Mouse (Mus musculus): Measurements from ENCODE around the gene 9330161L09Rik. TPM values are rescaled to one million over a fixed set of nuclear protein-coding genes. Genes with fewer than 3 reads are reported as not detected.

The 9330161L09Rik gene
- polyA plus RNA-seq, 1 experiment from 2014 or later, result 0.12 TPM

DNA sequence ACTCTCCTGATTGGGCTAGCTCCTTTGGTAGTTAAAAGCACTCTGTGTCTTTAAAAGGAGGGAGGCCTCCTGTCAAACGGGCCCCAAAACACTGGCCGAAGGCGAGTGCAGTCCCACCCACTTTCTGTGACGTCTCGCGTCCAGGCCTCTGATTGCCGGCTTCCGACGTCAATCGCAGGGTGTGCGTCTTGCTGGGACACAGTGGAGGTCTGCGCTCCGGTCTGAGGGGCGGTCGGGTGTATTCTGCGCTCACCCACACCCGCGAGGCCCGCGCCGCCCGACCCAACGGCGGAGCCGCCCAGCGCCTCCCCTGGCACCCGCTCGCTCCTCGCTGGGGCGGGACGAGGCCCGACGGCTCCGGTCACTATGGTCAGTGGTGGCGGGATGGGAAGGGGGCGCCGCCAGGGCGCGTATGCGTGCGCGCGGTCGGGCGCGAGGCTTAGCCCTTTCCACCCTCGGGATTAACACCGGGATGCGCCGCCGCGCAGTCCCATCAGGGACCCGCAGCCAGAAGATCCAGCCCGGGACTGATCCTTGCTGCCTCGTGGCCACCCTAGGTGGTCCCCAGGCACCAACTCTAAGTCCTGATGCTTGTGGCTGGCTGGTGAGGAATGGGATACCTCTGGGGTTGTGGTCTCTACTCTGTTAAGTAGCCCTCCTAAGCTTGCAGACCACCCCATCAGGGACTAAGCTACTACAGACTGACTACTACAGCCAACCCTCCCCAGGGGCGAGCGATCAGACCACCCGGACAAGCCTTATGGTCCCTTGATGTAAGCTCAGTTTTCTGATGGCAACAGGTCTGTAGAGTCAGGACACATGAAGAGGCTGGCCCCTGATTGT, 18.9 kb downstream of the 9330161L09Rik start, which contains the start of gene Otub2:
Otub2 (plus strand) TSS at position 178 of the 843 bp plus-strand sequence.
- Histone ChIP-seq H3K9ac (peak within 1 kb of the TSS; percentile 92), H3K36me3 (replicated peaks) (peaks cover 23% of the 10 kb centered on the region), H3K27me3 (no peaks in the 10 kb centered on the region), H3K27ac (replicated peaks) (peak within 1 kb of the TSS; percentile 92), H3K9me3 (replicated peaks) (no peaks in the 10 kb centered on the region), H3K4me2 (peak within 1 kb of the TSS; percentile 78), H3K4me3 (replicated peaks) (peak within 1 kb of the TSS; percentile 84), H3K4me1 (replicated peaks) (peaks cover 58% of the 10 kb centered on the region)
- ATAC-seq (ENCODE audit: insufficient read depth), result peak; percentile 87
- WGBS (ENCODE audit: insufficient replicate concordance), result under 1% methylated on average over 58 of the region's 58 CpGs

DNA sequence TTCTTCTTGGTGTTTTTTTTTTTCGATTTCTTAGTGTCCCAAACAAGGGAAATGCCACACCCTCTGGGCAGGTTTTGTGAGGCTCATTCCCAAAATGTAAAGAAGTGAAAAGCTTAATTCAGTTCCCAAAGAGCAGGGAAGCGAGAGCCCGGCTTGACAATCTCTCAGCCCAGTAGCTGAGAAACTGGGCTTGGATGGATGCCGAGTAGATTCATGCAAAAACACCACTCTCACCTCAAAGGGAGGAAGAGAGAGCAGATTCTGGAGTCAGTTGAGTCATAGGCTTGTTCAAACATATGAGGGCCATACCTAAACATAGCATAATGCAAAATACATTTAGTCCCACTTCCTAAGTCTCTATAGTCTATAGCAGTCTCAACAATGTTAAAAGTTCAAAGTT, 27.4 kb downstream of the 9330161L09Rik start:
- no peak overlapping the region for H3K4me3 ChIP-seq (replicated peaks)
- no peaks in the 10 kb centered on the region for H3K36me3 ChIP-seq (replicated peaks)
- peaks cover 9% of the 10 kb centered on the region; the same call in 1 of the 2 replicates for H3K27me3 ChIP-seq
- no peak overlapping the region for H3K9ac ChIP-seq
- no peaks in the 10 kb centered on the region for H3K9me3 ChIP-seq (replicated peaks)
- H3K4me1 ChIP-seq (replicated peaks), result no peaks in the 10 kb centered on the region; the same call in 1 of the 2 replicates
- 60% methylated on average over 4 of the region's 4 CpGs for WGBS (ENCODE audit: insufficient replicate concordance)
- H3K4me2 ChIP-seq, result no peak overlapping the region
- H3K27ac ChIP-seq (replicated peaks), result no peak overlapping the region
- no peak for ATAC-seq (ENCODE audit: insufficient read depth)

DNA sequence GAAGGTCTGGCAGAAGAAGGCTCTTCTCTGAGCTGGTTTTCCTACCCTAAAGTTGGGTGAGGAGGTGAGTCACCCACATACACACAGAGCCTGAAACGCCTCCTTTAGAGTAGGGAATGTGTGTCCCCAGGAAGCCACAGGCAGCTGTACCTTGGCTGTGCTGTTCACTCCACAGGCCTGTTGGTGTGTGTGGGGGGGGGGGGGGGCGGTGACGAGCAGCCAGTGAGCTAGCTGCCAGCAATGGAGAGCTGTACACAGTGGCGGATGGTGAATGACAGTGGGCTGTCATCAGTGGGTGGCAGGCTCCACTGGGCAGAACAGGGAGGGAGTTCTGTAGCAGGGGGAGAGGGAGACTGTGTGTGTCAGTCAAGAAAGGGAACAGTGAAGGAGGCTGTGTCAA, 30.8 kb downstream of the 9330161L09Rik start:
- WGBS (ENCODE audit: insufficient replicate concordance), result 36% methylated on average over 3 of the region's 4 CpGs
- ATAC-seq (ENCODE audit: insufficient read depth), result no peak
- Histone ChIP-seq H3K4me3 (replicated peaks) (no peak overlapping the region), H3K9me3 (replicated peaks) (no peaks in the 10 kb centered on the region), H3K4me1 (replicated peaks) (peaks cover 17% of the 10 kb centered on the region), H3K9ac (no peak overlapping the region), H3K27ac (replicated peaks) (no peak overlapping the region), H3K4me2 (no peak overlapping the region), H3K36me3 (replicated peaks) (no peaks in the 10 kb centered on the region), H3K27me3 (peaks cover 9% of the 10 kb centered on the region; the same call in 1 of the 2 replicates)

DNA sequence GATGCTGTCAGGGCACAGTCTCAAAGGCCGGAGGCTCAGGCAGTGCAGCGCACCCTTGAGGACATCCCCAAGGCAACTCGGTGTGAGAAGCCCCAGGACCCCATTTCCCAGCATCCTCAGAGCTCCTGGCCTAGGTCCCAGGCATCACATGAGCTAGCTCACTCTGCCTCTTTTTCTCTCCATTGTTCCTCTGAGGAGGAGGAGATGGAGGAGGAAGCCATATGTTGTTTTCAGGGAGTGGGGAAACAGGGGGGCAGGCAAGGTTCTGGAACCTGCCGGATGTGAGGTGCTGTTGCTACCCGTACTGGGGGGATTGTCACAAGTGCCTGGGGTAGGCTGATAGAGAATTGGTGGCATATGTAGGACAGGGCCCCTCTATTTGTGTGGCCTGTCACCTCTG, 31.5 kb downstream of the 9330161L09Rik start:
- Histone ChIP-seq H3K4me2 (no peak overlapping the region), H3K27ac (replicated peaks) (no peak overlapping the region), H3K4me1 (replicated peaks) (peaks cover 17% of the 10 kb centered on the region), H3K27me3 (peaks cover 9% of the 10 kb centered on the region; the same call in 1 of the 2 replicates), H3K9me3 (replicated peaks) (no peaks in the 10 kb centered on the region), H3K36me3 (replicated peaks) (no peaks in the 10 kb centered on the region), H3K4me3 (replicated peaks) (no peak overlapping the region), H3K9ac (no peak overlapping the region)
- no peak for ATAC-seq (ENCODE audit: insufficient read depth)
- whole genome bisulfite sequencing (ENCODE audit: insufficient replicate concordance), result 44% methylated on average over 5 of the region's 5 CpGs

DNA sequence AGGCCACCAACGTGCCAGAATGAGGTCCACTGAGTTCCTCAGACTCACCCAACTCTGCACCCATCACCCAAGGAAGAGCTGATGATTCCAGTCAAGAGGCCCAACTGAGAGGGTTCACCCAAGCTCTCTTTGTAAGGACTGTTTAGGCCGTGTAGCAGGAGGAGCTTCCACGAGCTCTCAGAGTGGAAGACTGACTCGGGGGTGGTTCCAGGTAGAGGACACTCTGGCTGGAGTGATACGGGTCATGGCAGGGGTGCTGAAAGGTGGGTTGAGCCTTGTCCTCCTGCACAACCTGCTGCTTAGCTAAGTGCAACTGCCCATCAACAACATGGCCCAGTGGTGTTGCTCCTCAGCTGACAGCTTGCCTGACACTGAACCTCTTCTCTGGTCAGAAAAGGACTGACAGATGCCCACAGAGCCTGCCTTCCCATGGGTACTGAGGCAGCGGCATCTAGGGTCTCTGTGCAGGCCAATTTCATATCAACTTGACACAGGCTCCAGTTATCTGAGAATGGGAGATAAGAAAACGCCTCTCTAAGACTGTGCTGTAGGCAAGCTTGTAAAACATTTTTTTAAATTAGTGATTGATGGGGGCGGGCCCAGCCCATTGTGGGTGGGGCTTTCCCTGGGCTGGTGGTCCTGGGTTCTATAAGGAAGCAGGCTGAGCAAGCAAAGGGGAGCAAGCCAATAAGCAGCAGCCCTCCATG, 33.9 kb downstream of the 9330161L09Rik start:
- Histone ChIP-seq H3K4me2 (peak overlapping the region; percentile 41), H3K36me3 (replicated peaks) (no peaks in the 10 kb centered on the region), H3K4me1 (replicated peaks) (peaks cover 20% of the 10 kb centered on the region), H3K4me3 (replicated peaks) (no peak overlapping the region), H3K9me3 (replicated peaks) (no peaks in the 10 kb centered on the region), H3K27ac (replicated peaks) (peak overlapping the region; percentile 46; the same call in 1 of the 2 replicates), H3K9ac (no peak overlapping the region; the same call in 1 of the 2 replicates), H3K27me3 (peaks cover 9% of the 10 kb centered on the region; the same call in 1 of the 2 replicates)
- WGBS (ENCODE audit: insufficient replicate concordance), result 20% methylated on average over 8 of the region's 8 CpGs
- ATAC-seq (ENCODE audit: insufficient read depth), result peak; percentile 85

DNA sequence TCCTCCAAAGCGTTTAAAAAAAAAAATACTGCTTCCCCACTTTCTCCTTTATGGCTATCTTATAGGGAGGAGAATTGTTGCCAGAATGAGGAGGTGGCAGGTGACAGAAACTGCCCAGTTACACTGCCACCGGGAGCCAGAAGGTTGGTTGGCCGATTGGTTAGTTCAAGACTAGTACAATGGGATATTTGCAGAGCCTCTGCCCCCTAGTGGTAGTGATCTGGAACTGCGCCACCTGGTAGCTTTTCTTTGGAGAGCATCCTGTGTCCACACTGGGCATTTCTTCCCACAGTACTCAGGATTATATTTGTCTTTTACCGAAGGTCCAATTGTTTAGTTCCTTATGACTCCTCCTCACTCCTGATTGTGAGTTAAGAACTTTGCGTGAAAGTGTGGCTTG, 35.9 kb downstream of the 9330161L09Rik start:
- no peaks in the 10 kb centered on the region for H3K9me3 ChIP-seq (replicated peaks)
- H3K9ac ChIP-seq, result no peak overlapping the region
- no peaks in the 10 kb centered on the region for H3K36me3 ChIP-seq (replicated peaks)
- H3K27me3 ChIP-seq, result peaks cover 22% of the 10 kb centered on the region
- H3K4me1 ChIP-seq (replicated peaks), result peaks cover 32% of the 10 kb centered on the region
- no peak overlapping the region for H3K4me3 ChIP-seq (replicated peaks)
- ATAC-seq (ENCODE audit: insufficient read depth), result no peak
- no peak overlapping the region for H3K4me2 ChIP-seq
- WGBS (ENCODE audit: insufficient replicate concordance), result 22% methylated on average over 6 of the region's 6 CpGs
- no peak overlapping the region for H3K27ac ChIP-seq (replicated peaks)

DNA sequence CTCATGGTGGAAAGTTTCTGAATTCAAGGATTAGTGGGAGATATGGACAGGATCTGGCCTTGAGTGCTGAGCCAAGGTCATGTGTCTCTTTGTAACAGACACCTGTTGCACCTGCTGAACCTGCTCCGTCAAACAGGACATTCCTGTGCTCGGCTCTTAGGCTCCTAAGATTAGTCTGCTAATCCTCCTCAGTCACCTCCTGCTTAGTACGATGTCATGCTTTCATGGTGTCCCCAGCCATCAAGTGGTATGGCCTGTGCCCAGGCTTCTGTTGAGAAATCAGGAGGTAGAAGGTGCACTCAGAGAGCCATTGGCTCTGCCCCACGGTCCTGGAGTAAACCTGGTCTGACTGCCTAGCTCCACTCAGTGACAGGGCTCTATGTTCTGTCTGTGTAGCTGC, 36.8 kb downstream of the 9330161L09Rik start:
- Histone ChIP-seq H3K4me1 (replicated peaks) (peaks cover 32% of the 10 kb centered on the region), H3K36me3 (replicated peaks) (no peaks in the 10 kb centered on the region), H3K4me2 (no peak overlapping the region), H3K9ac (no peak overlapping the region), H3K4me3 (replicated peaks) (no peak overlapping the region), H3K27ac (replicated peaks) (no peak overlapping the region), H3K9me3 (replicated peaks) (no peaks in the 10 kb centered on the region), H3K27me3 (peaks cover 23% of the 10 kb centered on the region)
- 69% methylated on average over 4 of the region's 4 CpGs for WGBS (ENCODE audit: insufficient replicate concordance)
- ATAC-seq (ENCODE audit: insufficient read depth), result no peak

DNA sequence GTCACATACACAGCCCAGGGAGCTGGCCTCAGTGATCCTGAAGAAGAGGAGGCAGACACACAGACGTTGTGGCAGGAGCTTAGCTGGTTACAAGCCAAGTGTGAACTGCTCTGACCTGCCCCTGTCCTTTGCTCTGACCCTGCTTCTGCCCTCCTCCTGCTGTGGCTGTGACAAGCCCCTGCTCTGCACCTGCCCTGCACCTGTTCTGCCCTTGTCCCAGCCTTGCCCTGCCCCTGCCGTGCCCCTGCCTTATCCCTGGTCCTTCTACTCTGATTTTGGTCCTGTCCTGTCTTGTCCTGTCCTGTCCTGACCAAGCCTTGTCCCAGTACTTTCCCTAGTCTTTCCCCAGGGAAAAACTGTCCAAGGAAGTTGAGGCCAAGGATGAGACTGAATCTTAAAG, 38.8 kb downstream of the 9330161L09Rik start:
- H3K4me3 ChIP-seq (replicated peaks), result no peak overlapping the region
- peak; percentile 1; the same call in 1 of the 2 replicates for ATAC-seq (ENCODE audit: insufficient read depth)
- H3K27me3 ChIP-seq, result peaks cover 19% of the 10 kb centered on the region
- WGBS (ENCODE audit: insufficient replicate concordance), result 45% methylated on average over 2 of the region's 2 CpGs
- no peaks in the 10 kb centered on the region for H3K36me3 ChIP-seq (replicated peaks)
- peak overlapping the region; percentile 64 for H3K4me2 ChIP-seq
- peaks cover 24% of the 10 kb centered on the region for H3K4me1 ChIP-seq (replicated peaks)
- H3K9ac ChIP-seq, result no peak overlapping the region
- no peak overlapping the region for H3K27ac ChIP-seq (replicated peaks)
- no peaks in the 10 kb centered on the region for H3K9me3 ChIP-seq (replicated peaks)

DNA sequence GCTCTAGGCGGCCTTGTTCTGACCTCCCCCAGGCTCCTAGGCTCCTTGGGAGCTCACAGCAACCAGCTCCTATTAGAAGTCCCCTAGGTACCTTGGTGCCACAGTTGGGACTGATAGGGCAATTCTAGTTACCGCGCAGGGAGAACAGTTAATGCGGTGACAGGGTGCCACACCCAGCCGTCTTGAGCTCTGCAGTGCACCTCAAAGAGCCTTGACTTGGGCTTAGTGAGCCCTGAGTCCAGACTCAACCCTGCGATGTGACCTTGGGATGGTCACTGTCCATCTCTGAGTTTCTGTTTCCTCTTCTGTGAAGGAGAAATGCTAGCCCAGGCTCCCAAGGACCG, 39.3 kb downstream of the 9330161L09Rik start:
- no peak overlapping the region for H3K9ac ChIP-seq
- peak overlapping the region; percentile 32 for H3K4me3 ChIP-seq (replicated peaks)
- WGBS (ENCODE audit: insufficient replicate concordance), result 23% methylated on average over 7 of the region's 7 CpGs
- H3K9me3 ChIP-seq (replicated peaks), result no peaks in the 10 kb centered on the region
- no peak overlapping the region for H3K27ac ChIP-seq (replicated peaks)
- peak overlapping the region; percentile 64 for H3K4me2 ChIP-seq
- peaks cover 19% of the 10 kb centered on the region for H3K4me1 ChIP-seq (replicated peaks)
- no peaks in the 10 kb centered on the region for H3K36me3 ChIP-seq (replicated peaks)
- H3K27me3 ChIP-seq, result peaks cover 19% of the 10 kb centered on the region
- ATAC-seq (ENCODE audit: insufficient read depth), result no peak; the same call in 1 of the 2 replicates

DNA sequence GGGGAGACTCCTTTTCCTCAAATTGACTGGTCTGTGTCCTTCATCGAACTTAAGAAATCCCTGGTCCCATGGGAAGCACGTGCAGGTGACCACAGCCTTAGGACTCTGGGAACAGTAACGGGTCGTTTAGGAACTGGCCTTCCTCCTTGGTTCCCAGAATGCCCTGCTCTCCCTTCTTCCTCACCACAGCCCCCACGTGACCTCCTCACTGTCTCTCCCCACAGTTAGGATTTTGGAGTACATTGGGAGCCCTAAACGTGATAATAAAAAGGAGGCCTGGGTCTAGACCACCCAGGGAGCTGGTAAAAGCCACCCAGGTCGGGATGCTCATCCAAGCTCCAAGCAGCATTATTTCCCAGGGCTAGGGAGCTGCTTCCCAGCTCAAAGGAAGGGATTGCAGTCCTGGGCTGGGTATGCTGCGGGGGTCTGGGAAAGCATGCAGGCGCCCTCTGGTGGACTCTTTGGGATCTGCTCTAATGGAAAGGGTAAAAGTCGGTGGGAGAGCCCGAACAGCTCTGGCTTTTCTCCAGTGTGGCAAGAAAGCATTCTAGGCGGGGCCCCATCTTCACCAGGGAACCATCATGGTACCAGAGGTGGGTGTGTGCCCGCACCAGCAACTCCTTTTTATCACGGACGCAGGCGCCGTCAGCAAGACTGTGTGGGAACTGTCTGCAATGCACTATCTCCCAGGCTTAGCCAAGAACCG, 39.8 kb downstream of the 9330161L09Rik start:
- no peak overlapping the region for H3K9ac ChIP-seq
- peak overlapping the region; percentile 64 for H3K4me2 ChIP-seq
- H3K4me3 ChIP-seq (replicated peaks), result peak overlapping the region; percentile 32
- peaks cover 19% of the 10 kb centered on the region for H3K27me3 ChIP-seq
- H3K9me3 ChIP-seq (replicated peaks), result no peaks in the 10 kb centered on the region
- ATAC-seq (ENCODE audit: insufficient read depth), result peak; percentile 63
- no peak overlapping the region for H3K27ac ChIP-seq (replicated peaks)
- 12% methylated on average over 18 of the region's 18 CpGs for WGBS (ENCODE audit: insufficient replicate concordance)
- H3K4me1 ChIP-seq (replicated peaks), result peaks cover 14% of the 10 kb centered on the region
- H3K36me3 ChIP-seq (replicated peaks), result no peaks in the 10 kb centered on the region

DNA sequence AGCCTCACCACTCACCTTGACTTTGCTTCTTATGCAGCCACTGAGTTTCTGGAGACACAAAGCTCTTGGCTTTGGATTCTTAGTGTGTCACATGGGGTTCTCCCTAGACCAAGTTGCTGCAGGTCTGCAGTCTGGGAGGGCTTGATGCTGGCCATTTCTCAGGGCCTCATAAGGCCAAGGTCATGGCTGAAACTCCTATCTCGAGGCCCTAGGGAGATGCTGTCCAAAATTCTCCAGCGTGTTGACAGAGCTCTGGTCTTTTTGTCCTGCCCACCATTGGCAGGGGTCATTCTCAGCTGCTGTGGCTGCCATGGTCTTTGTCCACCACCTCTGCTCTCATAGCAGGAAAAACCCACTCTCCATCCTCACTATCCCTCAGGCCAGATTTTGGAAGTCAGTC, 40.4 kb downstream of the 9330161L09Rik start:
- no peak overlapping the region for H3K4me3 ChIP-seq (replicated peaks)

More for the DNA sequence above, 40.4 kb downstream of the 9330161L09Rik start:
- Histone ChIP-seq H3K4me2 (no peak overlapping the region), H3K36me3 (replicated peaks) (no peaks in the 10 kb centered on the region), H3K27me3 (peaks cover 19% of the 10 kb centered on the region), H3K4me1 (replicated peaks) (peaks cover 14% of the 10 kb centered on the region), H3K27ac (replicated peaks) (no peak overlapping the region), H3K9ac (no peak overlapping the region), H3K9me3 (replicated peaks) (no peaks in the 10 kb centered on the region)
- WGBS (ENCODE audit: insufficient replicate concordance), result 53% methylated on average over 2 of the region's 2 CpGs
- no peak for ATAC-seq (ENCODE audit: insufficient read depth)
